Mouse (Mus musculus): Measurements from ENCODE around the gene Pappa2.

DNA sequence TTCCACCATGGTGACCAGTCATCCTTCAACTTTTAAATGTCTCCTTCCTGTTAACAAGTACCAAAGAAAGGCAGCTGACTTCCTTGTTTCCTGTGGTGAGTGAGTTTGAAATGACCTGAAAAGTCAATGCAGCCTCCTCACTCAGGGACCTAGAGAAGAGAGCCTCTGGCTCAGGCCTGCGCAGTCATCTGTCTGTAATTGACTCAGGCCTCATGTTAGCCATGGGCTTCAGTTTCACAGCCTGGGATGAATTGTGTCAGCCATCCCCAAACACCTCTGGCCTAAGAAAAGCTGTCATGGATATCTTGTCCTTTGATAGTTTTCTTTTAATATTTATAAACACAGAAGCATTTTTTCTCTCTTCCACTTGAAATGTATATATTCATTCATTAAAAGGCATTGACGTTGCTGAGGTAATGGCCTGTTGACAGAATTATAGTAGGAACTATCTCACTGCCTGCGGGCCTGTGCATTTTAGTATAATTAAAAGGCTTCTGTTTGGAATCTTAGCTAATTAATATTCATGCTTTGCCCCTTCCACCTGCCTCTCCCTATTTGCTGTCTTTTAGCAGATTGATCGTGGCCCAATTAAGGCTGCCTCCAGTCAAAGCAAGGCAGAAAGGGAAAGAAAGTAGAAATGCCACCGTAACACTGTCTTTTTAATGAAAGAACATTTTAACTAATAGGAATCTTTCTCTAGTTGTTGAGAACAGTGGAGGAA lies 34.8 kb upstream of the Pappa2 start:
- TF ChIP-seq POLR2A (IDR thresholded peaks at IDR 0.05; ENCODE audit: extremely low read depth, insufficient read depth, low read length) (no peak), CTCF (IDR thresholded peaks at IDR 0.05; ENCODE audit: low read depth, low read length) (no peak)
